Mouse (Mus musculus) NIH3T3 (cell line): Measurements from ENCODE around the gene Rfng.
"Not testable (repeated sequence)": the region's sequence is repeated elsewhere in the genome, so short reads cannot be mapped to it uniquely, and the experiment has no call there.

ENCODE experiments used
- DNase-seq: peaks from one replicate; pipeline ENCODE4 v3.0.0-alpha.2; 2012; ENCODE audit warnings: low read depth

The Rfng gene

GRCm38 (mm10) chr11:120784064-120784791 lies at the start of gene Rfng, which contains the start of gene Gps1:
TSS of gene Rfng (minus strand) at chr11:120784207.
TSS of gene Gps1 (plus strand) at chr11:120784272.
- peak; percentile 81 for DNase-seq

- not testable (repeated sequence) for DNase-seq
Measured at GRCm38 (mm10) chr11:120832962-120833361, 49.0 kb upstream of the Rfng start.

GRCm38 (mm10) chr11:120831659-120832440 lies 47.8 kb upstream of the Rfng start:
- DNase-seq: no peak

- DNase-seq: no peak
Measured at GRCm38 (mm10) chr11:120830686-120831085, 46.7 kb upstream of the Rfng start.

GRCm38 (mm10) chr11:120829757-120830532 lies 45.9 kb upstream of the Rfng start:
- no peak for DNase-seq

- no peak for DNase-seq
Measured at GRCm38 (mm10) chr11:120828416-120828815, 44.4 kb upstream of the Rfng start.

GRCm38 (mm10) chr11:120826016-120826953 lies 42.3 kb upstream of the Rfng start:
- DNase-seq: no peak

GRCm38 (mm10) chr11:120825289-120825863 lies 41.4 kb upstream of the Rfng start:
- DNase-seq: peak; percentile 34

GRCm38 (mm10) chr11:120824787-120825288 lies 40.8 kb upstream of the Rfng start:
- DNase-seq: no peak

GRCm38 (mm10) chr11:120823956-120824786 lies 40.2 kb upstream of the Rfng start, which contains the start of gene Fasn:
TSS of gene Fasn (minus strand) at chr11:120824547.
- peak; percentile 98 for DNase-seq

- DNase-seq: peak; percentile 74
Measured at GRCm38 (mm10) chr11:120823551-120823947, 39.5 kb upstream of the Rfng start.

GRCm38 (mm10) chr11:120822831-120823550 lies 39.0 kb upstream of the Rfng start:
- DNase-seq: peak; percentile 48

- no peak for DNase-seq
Measured at GRCm38 (mm10) chr11:120822321-120822720, 38.3 kb upstream of the Rfng start.

GRCm38 (mm10) chr11:120821076-120821922 lies 37.3 kb upstream of the Rfng start:
- no peak for DNase-seq

GRCm38 (mm10) chr11:120820546-120820945 lies 36.5 kb upstream of the Rfng start:
- DNase-seq: no peak

GRCm38 (mm10) chr11:120819556-120819955 lies 35.5 kb upstream of the Rfng start:
- DNase-seq: no peak

GRCm38 (mm10) chr11:120818251-120818650 lies 34.2 kb upstream of the Rfng start:
- no peak for DNase-seq

- no peak for DNase-seq
Measured at GRCm38 (mm10) chr11:120817358-120817757, 33.4 kb upstream of the Rfng start.
